9 mouse cellular contexts compared by ENCODE assay signal in the genomic region with DNA sequence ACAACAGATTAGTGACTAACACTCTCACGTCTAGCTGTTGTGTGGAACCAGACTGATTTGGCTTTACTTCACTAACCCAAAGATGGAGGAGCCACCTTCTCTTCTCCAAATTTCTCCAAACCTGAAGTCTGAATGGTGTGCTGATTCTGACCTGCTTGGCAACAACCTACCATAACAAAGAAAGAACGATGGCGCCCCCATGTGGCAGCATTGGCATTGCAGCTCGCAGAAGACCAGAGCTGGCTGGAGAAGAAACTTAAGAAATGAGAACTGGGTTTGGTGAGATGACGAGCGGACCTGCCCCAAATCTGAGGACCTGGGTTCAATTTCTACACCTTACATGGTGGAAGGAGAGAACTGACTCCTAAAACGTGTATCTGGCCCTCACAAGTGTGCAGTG. TPM values are rescaled to one million over a fixed set of nuclear protein-coding genes. Genes with fewer than 3 reads are reported as not detected.
DNase-seq lines count a peak whose midpoint lies in the region; ATAC-seq and TF ChIP-seq lines count a peak whose summit lies in the region.
"Had no signal": no experiment of that assay in that cellular context is flagged by ENCODE, and none has a peak within 500 bp of the region (broad histone marks: within the 10 kb centered on the region; RNA-seq: fewer than 3 reads in every experiment).

No protein-coding gene starts in this region.

- intact Hi-C loops in left cerebral cortex, postnatal 36 days (cut with DNase I) = loop anchor here (10.0 kb wide), 1 partner anchor 490 kb away; the partner anchor contains the start of gene Fstl4

- no peaks in the 10 kb centered on the region for H3K9me3 ChIP-seq in hindbrain, embryonic 11.5 days (ENCODE audit: control insufficient read depth, low read length)
- no peaks in the 10 kb centered on the region for H3K9me3 ChIP-seq in hindbrain, embryonic 12.5 days (replicated peaks)

- no peaks in the 10 kb centered on the region for H3K27me3 ChIP-seq in hindbrain, embryonic 11.5 days (ENCODE audit: control insufficient read depth, insufficient read depth, low read length)
- H3K27me3 ChIP-seq in hindbrain, embryonic 12.5 days = no peaks in the 10 kb centered on the region

- ATAC-seq in hindbrain, embryonic 11.5 days (ENCODE audit: low FRiP score) = no peak
- ATAC-seq in hindbrain, embryonic 12.5 days (ENCODE audit: low FRiP score) = no peak

- DNase-seq in hindbrain, embryonic 11.5 days (ENCODE audit: low spot score) = peak; percentile 83
- DNase-seq in adipocyte (ENCODE audit: low spot score) = peak; percentile 66
- peak; percentile 87 for DNase-seq in heart, postnatal 4 days
- peak; percentile 79 for DNase-seq in left cerebral cortex, postnatal 36 days (ENCODE audit: low spot score in 2 of 2)
- DNase-seq in ovary, postnatal 14 days (ENCODE audit: low spot score) = peak; percentile 74
- peak; percentile 71 for DNase-seq in thymus, postnatal 14 days

- no peak overlapping the region for H3K4me3 ChIP-seq in hindbrain, embryonic 11.5 days (ENCODE audit: low read depth, low read length)
- H3K4me3 ChIP-seq in hindbrain, embryonic 12.5 days = no peak overlapping the region
- no peak overlapping the region for H3K4me3 ChIP-seq in cortical plate, adult 2 months (ENCODE audit: insufficient read depth, low read length)
- H3K4me3 ChIP-seq: erythroblast, embryonic 14.5 days had no signal

- H3K36me3 ChIP-seq in hindbrain, embryonic 11.5 days (ENCODE audit: control insufficient read depth, insufficient read depth, low read length) = no peaks in the 10 kb centered on the region
- H3K36me3 ChIP-seq in hindbrain, embryonic 12.5 days = peaks cover under 1% of the 10 kb centered on the region; the same call in 1 of the 2 replicates

- 45% methylated on average over 7 of the region's 7 CpGs for WGBS in hindbrain, embryonic 11.5 days
- 39% methylated on average over 7 of the region's 7 CpGs for WGBS in hindbrain, embryonic 12.5 days

- TF ChIP-seq POLR2A in cortical plate, adult 2 months (IDR thresholded peaks at IDR 0.05; ENCODE audit: extremely low read depth, insufficient read depth, low read length) = no peak

- H3K4me1 ChIP-seq in hindbrain, embryonic 11.5 days (replicated peaks; ENCODE audit: control insufficient read depth, insufficient read depth, low read length) = no peaks in the 10 kb centered on the region
- peaks cover 5% of the 10 kb centered on the region; the same call in 1 of the 2 replicates for H3K4me1 ChIP-seq in hindbrain, embryonic 12.5 days
- H3K4me1 ChIP-seq in cortical plate, adult 2 months (ENCODE audit: control insufficient read depth, insufficient read depth, low read length) = no peaks in the 10 kb centered on the region

- H3K4me2 ChIP-seq in hindbrain, embryonic 11.5 days (replicated peaks; ENCODE audit: low read depth, low read length) = no peak overlapping the region
- H3K4me2 ChIP-seq in hindbrain, embryonic 12.5 days (replicated peaks) = no peak overlapping the region

- H3K27ac ChIP-seq in hindbrain, embryonic 11.5 days (ENCODE audit: low read depth, low read length) = no peak overlapping the region
- H3K27ac ChIP-seq in hindbrain, embryonic 12.5 days = no peak overlapping the region
- no peak overlapping the region for H3K27ac ChIP-seq in cortical plate, adult 2 months (ENCODE audit: insufficient read depth, low read length)

- no peak overlapping the region for H3K9ac ChIP-seq in hindbrain, embryonic 11.5 days (ENCODE audit: low read depth, low read length)
- no peak overlapping the region for H3K9ac ChIP-seq in hindbrain, embryonic 12.5 days

- peak; percentile 81 for TF ChIP-seq CTCF in cortical plate, adult 2 months (IDR thresholded peaks at IDR 0.05; ENCODE audit: extremely low read depth, insufficient read depth, low read length)

RNA-seq across cellular contexts. Expression of gene Hspa4, which starts 45.3 kb away (rescaled TPM):
- polyA plus RNA-seq in hindbrain, embryonic 11.5 days (2014; fragmentation: Nextera tagmentation; extraction: Ambion mirVana) = 112 and 115 TPM in 2 replicates
- 80.7 and 85.8 TPM in 2 replicates for polyA plus RNA-seq in hindbrain, embryonic 12.5 days (2016; fragmentation: Nextera tagmentation; extraction: Ambion mirVana)
- polyA plus RNA-seq in cortical plate, adult 2 months (2012; rRNA removed) = 75.5 and 80.3 TPM in 2 replicates
- total RNA-seq in heart, postnatal 4 days (2021) = 100 to 1,000 TPM; 132 to 136 TPM
- 100 to 1,000 TPM; 163 to 181 TPM for total RNA-seq in left cerebral cortex, postnatal 36 days (2021)
